In the genomic region with DNA sequence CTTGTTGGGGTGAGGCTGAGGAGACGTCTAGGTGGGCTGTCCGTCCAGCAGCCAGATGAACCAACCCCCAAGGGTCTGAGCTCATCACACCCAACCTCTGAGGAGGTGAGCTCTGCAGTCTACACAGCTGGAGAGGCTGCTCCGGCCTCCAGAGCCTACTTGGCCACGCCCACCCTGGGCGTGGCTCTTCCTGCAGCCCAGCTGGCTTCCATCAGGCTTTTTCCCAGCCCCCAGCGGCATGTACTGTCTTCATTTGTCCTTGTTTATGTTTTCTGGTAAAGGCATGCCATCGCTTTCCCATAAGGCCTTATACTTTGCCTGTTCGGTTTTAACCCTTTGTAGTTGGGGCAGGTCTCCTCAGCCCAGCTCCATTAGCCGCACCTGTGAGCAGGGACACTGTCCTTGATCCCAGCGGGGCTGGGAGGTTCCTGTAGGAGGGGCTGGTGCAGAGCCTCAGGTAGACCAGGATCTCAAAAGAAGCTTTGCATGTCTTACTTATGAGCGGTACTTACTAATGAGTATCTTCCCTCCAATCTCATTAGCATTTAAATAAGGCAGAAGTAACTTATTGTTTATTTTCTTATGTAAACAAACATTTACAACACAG, we compare ENCODE assay signal across 8 mouse cellular contexts. TPM values are rescaled to one million over a fixed set of nuclear protein-coding genes. Genes with fewer than 3 reads are reported as not detected.
A peak's percentile ranks its signal among the peaks of the same experiment; 100 is the strongest.
DNase-seq lines count a peak whose midpoint lies in the region; ATAC-seq and TF ChIP-seq lines count a peak whose summit lies in the region.

No protein-coding gene starts in this region.

- H3K4me2 ChIP-seq in midbrain, postnatal 0 days (ENCODE audit: low read depth, low read length, poor library complexity, severe bottlenecking), result no peak overlapping the region
- no peak overlapping the region for H3K4me2 ChIP-seq in lung, postnatal 0 days (replicated peaks; ENCODE audit: low read depth, low read length)

- ATAC-seq in midbrain, postnatal 0 days (ENCODE audit: low FRiP score), result no peak
- peak; percentile 71 for ATAC-seq in lung, postnatal 0 days
- no peak for ATAC-seq in inflammation-experienced regulatory T-cells, adult 6 months

- H3K27ac ChIP-seq in midbrain, embryonic 10.5 days (replicated peaks), result no peak overlapping the region; the same call in 1 of the 2 replicates
- no peak overlapping the region for H3K27ac ChIP-seq in midbrain, postnatal 0 days (ENCODE audit: low read depth, low read length)
- no peak overlapping the region for H3K27ac ChIP-seq in kidney, adult 2 months (ENCODE audit: insufficient read depth, low read depth, low read length)
- peak overlapping the region; percentile 78 for H3K27ac ChIP-seq in lung, postnatal 0 days (ENCODE audit: low read length)

- 0 out of 2 replicates have a peak overlapping the region, but pooled peaks have one; percentile 24 for H3K4me3 ChIP-seq in midbrain, embryonic 10.5 days
- no peak overlapping the region for H3K4me3 ChIP-seq in midbrain, postnatal 0 days (ENCODE audit: low read depth, low read length)
- H3K4me3 ChIP-seq in kidney, adult 2 months (ENCODE audit: insufficient read depth, low read depth, low read length), result no peak overlapping the region
- H3K4me3 ChIP-seq in lung, postnatal 0 days (ENCODE audit: low read depth, low read length), result no peak overlapping the region

- H3K9ac ChIP-seq in midbrain, postnatal 0 days (replicated peaks; ENCODE audit: low read length, poor library complexity, severe bottlenecking), result no peak overlapping the region
- H3K9ac ChIP-seq in lung, postnatal 0 days (replicated peaks; ENCODE audit: low read depth), result no peak overlapping the region

- 7% methylated on average over 11 of the region's 11 CpGs for WGBS in midbrain, embryonic 10.5 days
- WGBS in midbrain, postnatal 0 days, result 15% methylated on average over 11 of the region's 11 CpGs
- 14% methylated on average over 11 of the region's 11 CpGs for WGBS in kidney, adult 2 months
- 5% methylated on average over 11 of the region's 11 CpGs for WGBS in lung, postnatal 0 days

- peaks cover 37% of the 10 kb centered on the region for H3K4me1 ChIP-seq in midbrain, embryonic 10.5 days
- H3K4me1 ChIP-seq in midbrain, postnatal 0 days (ENCODE audit: insufficient read depth, low read length), result peaks cover 3% of the 10 kb centered on the region; the same call in 1 of the 2 replicates
- H3K4me1 ChIP-seq in kidney, adult 2 months (ENCODE audit: control insufficient read depth, insufficient read depth, low read length), result peaks cover 3% of the 10 kb centered on the region; the same call in 1 of the 2 replicates
- peaks cover 4% of the 10 kb centered on the region; the same call in 1 of the 2 replicates for H3K4me1 ChIP-seq in lung, postnatal 0 days (ENCODE audit: insufficient read depth, low read depth, low read length)

- H3K27me3 ChIP-seq in midbrain, embryonic 10.5 days (ENCODE audit: low read depth, poor library complexity, severe bottlenecking), result no peaks in the 10 kb centered on the region
- no peaks in the 10 kb centered on the region for H3K27me3 ChIP-seq in midbrain, postnatal 0 days (ENCODE audit: insufficient read depth, low read length)
- H3K27me3 ChIP-seq in kidney, adult 2 months (replicated peaks; ENCODE audit: control insufficient read depth, insufficient read depth, low read length), result no peaks in the 10 kb centered on the region
- H3K27me3 ChIP-seq in lung, postnatal 0 days (replicated peaks; ENCODE audit: insufficient read depth, low read length), result no peaks in the 10 kb centered on the region

- H3K9me3 ChIP-seq in midbrain, embryonic 10.5 days (replicated peaks), result no peaks in the 10 kb centered on the region
- H3K9me3 ChIP-seq in midbrain, postnatal 0 days (ENCODE audit: low read length), result no peaks in the 10 kb centered on the region
- no peaks in the 10 kb centered on the region for H3K9me3 ChIP-seq in lung, postnatal 0 days (ENCODE audit: low read length)

- H3K36me3 ChIP-seq in midbrain, embryonic 10.5 days, result no peaks in the 10 kb centered on the region
- H3K36me3 ChIP-seq in midbrain, postnatal 0 days (ENCODE audit: insufficient read depth, low read length), result no peaks in the 10 kb centered on the region
- no peaks in the 10 kb centered on the region for H3K36me3 ChIP-seq in kidney, adult 2 months (ENCODE audit: control insufficient read depth, insufficient read depth, low read length)
- H3K36me3 ChIP-seq in lung, postnatal 0 days (ENCODE audit: insufficient read depth, low read length), result no peaks in the 10 kb centered on the region

- peak; percentile 75 for TF ChIP-seq EP300 in lung, postnatal 0 days (IDR thresholded peaks at IDR 0.05)

- TF ChIP-seq CTCF in midbrain, postnatal 0 days (IDR thresholded peaks at IDR 0.05), result no peak
- TF ChIP-seq CTCF in kidney, adult 2 months (conservative IDR thresholded peaks at IDR 0.05; ENCODE audit: insufficient read depth, insufficient read length, low read depth, low read length), result no peak
- TF ChIP-seq CTCF in lung, postnatal 0 days (IDR thresholded peaks at IDR 0.05), result no peak

- DNase-seq in midbrain, embryonic 10.5 days (ENCODE audit: low spot score), result peak; percentile 43
- no peak for DNase-seq in midbrain, postnatal 0 days (ENCODE audit: low spot score)
- DNase-seq in heart, adult 9 months (ENCODE audit: low spot score in 2 of 2), result peak; percentile 30 to 44
- DNase-seq in kidney, adult 2 months, result peak; percentile 67
- DNase-seq in lung, postnatal 0 days (ENCODE audit: low spot score), result peak; percentile 93
- DNase-seq in testis, postnatal 10 days (ENCODE audit: low spot score), result peak; percentile 80
- no peak for DNase-seq in spleen, postnatal 4 days (ENCODE audit: low spot score in 2 of 2)

- no peak for TF ChIP-seq POLR2A in kidney, adult 2 months (IDR thresholded peaks at IDR 0.05; ENCODE audit: low read depth, low read length)

RNA-seq across cellular contexts. Expression of a gene that starts 8.2 kb away (rescaled TPM):
- polyA plus RNA-seq in midbrain, embryonic 10.5 days (2016; fragmentation: Nextera tagmentation; extraction: Ambion mirVana), result not detected in 2 replicates
- total RNA-seq in midbrain, postnatal 0 days (2014; rRNA removed), result not detected in 2 replicates
- not detected in 2 replicates for polyA plus RNA-seq in midbrain, postnatal 0 days (2015; fragmentation: Nextera tagmentation; extraction: Ambion mirVana)
- 0.14 TPM in 1 of 2 replicates, not detected in the other for polyA plus RNA-seq in kidney, adult 2 months (2012; rRNA removed)
- polyA plus RNA-seq in lung, postnatal 0 days (2015; fragmentation: Nextera tagmentation; extraction: Ambion mirVana), result 0.08 and 0.14 TPM in 2 replicates
- polyA plus RNA-seq in inflammation-experienced regulatory T-cells, adult 6 months (2017; shearing (Covaris generic)), result not detected

RNA-seq across cellular contexts. Expression of a gene that starts 31.0 kb away (rescaled TPM):
- 2.7 and 3.6 TPM in 2 replicates for polyA plus RNA-seq in midbrain, embryonic 10.5 days (2016; fragmentation: Nextera tagmentation; extraction: Ambion mirVana)
- 9.2 and 11.0 TPM in 2 replicates for total RNA-seq in midbrain, postnatal 0 days (2014; rRNA removed)
- polyA plus RNA-seq in midbrain, postnatal 0 days (2015; fragmentation: Nextera tagmentation; extraction: Ambion mirVana), result 11.4 and 13.8 TPM in 2 replicates
- polyA plus RNA-seq in kidney, adult 2 months (2012; rRNA removed), result 8.0 and 8.3 TPM in 2 replicates
- polyA plus RNA-seq in lung, postnatal 0 days (2015; fragmentation: Nextera tagmentation; extraction: Ambion mirVana), result 59.5 and 63.6 TPM in 2 replicates
- not detected for polyA plus RNA-seq in inflammation-experienced regulatory T-cells, adult 6 months (2017; shearing (Covaris generic))

RNA-seq across cellular contexts. Expression of a gene that starts 39.8 kb away (rescaled TPM):
- 0.25 and 0.56 TPM in 2 replicates for polyA plus RNA-seq in midbrain, embryonic 10.5 days (2016; fragmentation: Nextera tagmentation; extraction: Ambion mirVana)
- 0.38 and 0.71 TPM in 2 replicates for total RNA-seq in midbrain, postnatal 0 days (2014; rRNA removed)
- 0.40 and 0.60 TPM in 2 replicates for polyA plus RNA-seq in midbrain, postnatal 0 days (2015; fragmentation: Nextera tagmentation; extraction: Ambion mirVana)
- polyA plus RNA-seq in kidney, adult 2 months (2012; rRNA removed), result 0.84 and 1.0 TPM in 2 replicates
- polyA plus RNA-seq in lung, postnatal 0 days (2015; fragmentation: Nextera tagmentation; extraction: Ambion mirVana), result 2.4 and 5.2 TPM in 2 replicates
- polyA plus RNA-seq in inflammation-experienced regulatory T-cells, adult 6 months (2017; shearing (Covaris generic)), result 1 to 10 TPM; 2.6 to 5.5 (median 3.6) TPM

Comparison
In these comparisons a context has a peak if more than half of its experiments do, and no peak if none do; other contexts are left out.
1. DNase-seq: peak in midbrain, embryonic 10.5 days (single experiment), heart, adult 9 months (2 of 2), kidney, adult 2 months (single experiment), lung, postnatal 0 days (single experiment) and testis, postnatal 10 days (single experiment); none in midbrain, postnatal 0 days (single experiment) and spleen, postnatal 4 days (0 of 2).